Mouse (Mus musculus): Measurements from ENCODE around the gene Rnf145.

Rnf145 gene

GRCm38 (mm10) chr11:44512044-44513025 is 6.4 kb upstream of the Rnf145 start:
- no peak for DNase-seq

DNA sequence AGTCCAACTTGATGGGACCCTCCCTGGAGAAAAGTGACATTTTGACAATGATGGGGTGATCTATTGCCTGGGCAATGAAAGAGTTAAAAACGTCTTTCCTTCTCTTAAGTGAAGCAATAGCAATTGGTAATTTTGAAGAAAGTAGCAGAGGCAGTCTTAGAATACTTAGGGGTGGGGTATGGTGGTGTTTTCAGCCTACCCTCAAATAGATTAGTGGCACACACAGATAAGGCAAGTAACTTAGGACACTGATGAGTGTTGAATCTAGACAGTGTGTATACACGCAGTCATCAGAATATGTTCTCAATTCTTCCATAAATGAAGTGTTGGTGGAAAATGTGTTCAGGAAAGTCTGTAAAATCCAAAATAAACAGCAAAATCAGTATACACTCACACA is 5.7 kb upstream of the Rnf145 start:
- DNase-seq = no peak

DNA sequence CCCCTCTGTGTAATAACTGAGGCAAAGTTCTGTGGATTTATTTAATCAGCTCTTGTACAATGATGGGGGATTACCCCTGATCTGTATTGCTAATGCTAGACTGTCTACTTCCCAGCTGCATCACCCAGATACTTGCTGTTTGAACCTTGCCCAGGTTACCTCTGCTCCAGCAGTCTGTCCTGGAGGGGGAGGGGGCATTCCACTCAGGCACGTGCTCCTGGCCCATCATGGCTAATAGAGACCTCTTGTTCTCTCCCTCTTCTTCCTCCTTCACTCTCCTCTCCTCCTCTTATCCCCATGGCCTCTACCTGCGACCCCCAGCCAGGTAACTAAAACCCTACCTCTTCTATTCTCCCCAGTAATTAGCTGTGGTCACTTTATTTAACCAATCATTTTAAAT is 4.1 kb upstream of the Rnf145 start:
- no peak for DNase-seq

DNA sequence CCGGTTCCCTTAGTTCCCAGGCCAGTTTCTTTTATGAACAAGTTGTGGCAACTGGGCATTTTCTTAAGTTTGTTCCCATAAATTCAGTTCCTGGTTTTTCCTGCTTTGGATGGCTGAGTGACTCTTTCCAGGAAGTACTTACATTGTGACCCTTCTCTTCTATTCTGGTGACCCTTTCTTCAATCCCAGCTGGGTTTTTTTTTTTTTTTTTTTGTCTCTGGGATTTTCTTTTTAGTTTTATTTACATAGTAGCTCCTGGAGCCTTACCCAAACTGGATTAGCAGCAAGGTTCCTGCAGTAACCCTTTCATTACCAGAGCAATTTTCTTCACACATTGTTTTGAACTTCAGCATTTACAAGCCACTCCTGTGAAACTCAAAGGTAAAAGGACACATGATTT is 2.4 kb upstream of the Rnf145 start:
- DNase-seq = no peak

DNA sequence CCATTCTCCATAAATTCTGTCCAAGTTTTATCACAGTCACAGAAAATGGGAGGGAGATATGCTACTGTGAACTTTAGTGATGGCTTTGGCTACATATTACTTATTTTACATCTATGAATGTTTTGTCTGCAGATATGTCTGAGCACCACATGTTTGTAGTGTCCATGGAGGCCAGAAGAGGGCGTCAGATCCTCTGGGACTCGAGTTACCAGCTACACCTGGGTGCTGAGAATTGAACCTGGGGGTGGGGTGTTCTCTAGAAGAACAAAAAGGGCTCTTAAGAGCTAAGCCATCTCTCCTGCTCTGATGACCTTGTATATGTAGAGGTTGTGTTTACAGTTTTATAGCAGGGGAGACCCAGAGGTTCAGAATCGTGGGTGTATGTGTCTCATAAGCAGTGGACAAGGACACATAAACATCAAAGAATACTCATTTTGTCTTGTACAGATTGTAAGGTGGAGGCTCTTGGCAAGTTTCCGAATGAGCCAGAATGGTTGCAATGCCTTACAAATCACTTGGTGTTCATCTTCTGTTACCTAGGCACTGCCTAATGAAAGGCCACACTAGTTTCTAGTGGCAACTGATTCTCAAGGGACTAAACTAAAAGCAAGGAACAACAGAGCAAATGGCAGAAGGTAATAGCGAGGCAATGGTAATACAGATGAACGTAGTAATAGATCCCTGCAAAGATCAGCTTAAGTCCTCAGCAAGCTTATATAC is 1.0 kb upstream of the Rnf145 start:
- DNase-seq = no peak

- DNase-seq = peak; percentile 24
Measured at GRCm38 (mm10) chr11:44519096-44519949, 559 bp downstream of the Rnf145 start.

- DNase-seq = peak; percentile 87
Measured at GRCm38 (mm10) chr11:44519950-44520761, 1.4 kb downstream of the Rnf145 start.

- no peak for DNase-seq
Measured at GRCm38 (mm10) chr11:44522594-44522993, 3.8 kb downstream of the Rnf145 start.

DNA sequence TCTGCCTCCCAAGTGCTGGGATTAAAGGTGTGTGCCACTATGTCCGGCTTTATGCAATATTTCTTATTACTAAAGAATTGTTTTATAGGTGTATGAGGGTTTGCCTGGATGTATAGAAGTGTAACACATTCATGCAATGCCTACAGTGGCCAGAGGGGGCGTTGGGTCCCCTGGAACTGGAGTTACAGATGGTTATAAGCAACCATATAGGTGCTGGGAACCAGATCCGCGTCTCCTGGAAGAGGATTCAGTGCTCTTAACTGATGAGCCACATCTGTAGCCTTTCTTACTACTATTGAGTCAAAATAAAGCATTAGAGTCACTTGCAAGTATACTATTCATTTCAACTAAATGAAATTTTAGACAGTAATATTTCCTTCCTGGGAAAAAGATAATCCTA is 7.0 kb downstream of the Rnf145 start:
- DNase-seq = no peak

DNA sequence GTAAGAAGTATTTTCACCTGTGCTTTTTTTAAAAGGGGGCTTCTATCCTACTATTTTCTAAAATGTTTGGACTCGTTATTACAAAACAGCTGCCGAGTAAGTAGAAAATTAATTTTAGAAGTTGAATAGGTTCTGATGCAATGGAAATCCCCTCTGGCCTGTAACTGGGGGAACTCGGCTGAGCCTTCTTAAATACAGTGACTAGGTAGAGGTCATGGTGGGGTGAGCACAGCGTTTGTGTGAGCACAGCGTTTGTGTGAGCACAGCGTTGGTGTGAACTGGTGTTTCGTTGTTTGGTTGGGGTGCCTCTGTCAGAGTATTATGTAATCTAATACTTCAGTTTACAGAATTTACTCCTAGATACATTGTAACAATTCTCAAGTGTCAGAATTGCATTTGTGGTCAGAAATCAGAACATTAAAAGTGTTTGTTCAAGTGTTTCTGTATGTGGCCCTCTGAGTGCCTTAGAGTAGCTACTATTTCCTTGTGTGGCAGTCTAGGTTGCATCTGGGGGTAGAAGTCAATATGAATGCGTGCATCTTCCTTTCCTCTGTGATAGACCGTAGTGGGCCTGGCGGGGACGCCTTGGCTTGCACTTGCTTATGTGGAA is 8.0 kb downstream of the Rnf145 start:
- no peak for DNase-seq

GRCm38 (mm10) chr11:44528560-44529199 is 9.9 kb downstream of the Rnf145 start:
- no peak for DNase-seq

GRCm38 (mm10) chr11:44529200-44529599 is 10.4 kb downstream of the Rnf145 start:
- DNase-seq = peak; percentile 24

GRCm38 (mm10) chr11:44529716-44530115 is 11.0 kb downstream of the Rnf145 start:
- DNase-seq = no peak

GRCm38 (mm10) chr11:44530382-44530781 is 11.6 kb downstream of the Rnf145 start:
- DNase-seq = no peak

GRCm38 (mm10) chr11:44530867-44531266 is 12.1 kb downstream of the Rnf145 start:
- no peak for DNase-seq

- DNase-seq = peak; percentile 25
Measured at GRCm38 (mm10) chr11:44531617-44532016, 12.9 kb downstream of the Rnf145 start.

GRCm38 (mm10) chr11:44532846-44533781 is 14.3 kb downstream of the Rnf145 start:
- DNase-seq = no peak

GRCm38 (mm10) chr11:44534999-44535750 is 16.4 kb downstream of the Rnf145 start:
- no peak for DNase-seq

GRCm38 (mm10) chr11:44537403-44537802 is 18.6 kb downstream of the Rnf145 start:
- peak; percentile 40 for DNase-seq

Data from lung, postnatal 10 days (tissue).